Mouse (Mus musculus) heart, embryonic 11.5 days (tissue): ENCODE measurements around the gene Suox. TPM values are rescaled to one million over a fixed set of nuclear protein-coding genes. Genes with fewer than 3 reads are reported as not detected.
"Not testable (repeated sequence)": the region's sequence is repeated elsewhere in the genome, so short reads cannot be mapped to it uniquely, and the experiment has no call there.

Experiments
- ATAC-seq: fragments of 200-750 bp; cut with Nextera tagmentation; replicated peaks from 2 replicates; pipeline ENCODE4 v1.8.0; 2017; ENCODE audit warnings: moderate library complexity; ENCODE audit not compliant: insufficient number of reproducible peaks, low FRiP score, low TSS enrichment
- H3K27ac ChIP-seq: fragments of 300-500 bp; sonication (generic); 2 replicates; pipeline ENCODE4 v1.5.1; 2014; ENCODE audit warnings: mild to moderate bottlenecking, low read depth, low read length
- H3K27me3 ChIP-seq: fragments of 300-500 bp; sonication (generic); 2 replicates; pipeline ENCODE4 v1.6.1; 2014; ENCODE audit warnings: mild to moderate bottlenecking, low read length, mixed read lengths; ENCODE audit not compliant: control insufficient read depth, insufficient read depth
- H3K36me3 ChIP-seq: fragments of 300-500 bp; sonication (generic); 2 replicates; pipeline ENCODE4 v1.6.1; 2014; ENCODE audit warnings: mild to moderate bottlenecking, low read length, moderate library complexity, mixed read lengths; ENCODE audit not compliant: control insufficient read depth, insufficient read depth
- H3K4me1 ChIP-seq: fragments of 300-500 bp; sonication (generic); 2 replicates; pipeline ENCODE4 v1.6.1; 2014; ENCODE audit warnings: low read length; ENCODE audit not compliant: control insufficient read depth, insufficient read depth
- H3K4me2 ChIP-seq: fragments of 300-500 bp; sonication (generic); 2 replicates; pipeline ENCODE4 v1.6.1; 2014; ENCODE audit warnings: mild to moderate bottlenecking, moderate library complexity
- H3K4me3 ChIP-seq: fragments of 300-500 bp; sonication (generic); 2 replicates; pipeline ENCODE4 v1.5.1; 2014; ENCODE audit warnings: low read depth, low read length
- H3K9ac ChIP-seq: fragments of 300-500 bp; sonication (generic); 2 replicates; pipeline ENCODE4 v1.6.1; 2014; ENCODE audit warnings: mild to moderate bottlenecking, low read depth, low read length, moderate library complexity
- H3K9me3 ChIP-seq: fragments of 300-500 bp; sonication (generic); replicated peaks from 2 replicates; pipeline ENCODE4 v1.6.1; 2016; ENCODE audit warnings: low read length; ENCODE audit not compliant: control insufficient read depth
- WGBS: fragments of 180-500 bp; shearing (Covaris S2); extraction: QIAGEN DNeasy Blood & Tissue Kit; methylation state at CpG from one replicate; pipeline ENCODE4 v1.1.7; 2014; ENCODE audit not compliant: insufficient replicate concordance; 5-methylcytosine and 5-hydroxymethylcytosine counted together
- polyA plus RNA-seq: library from polyadenylated mRNA; unstranded; fragments of >200 nt; fragmentation: Nextera tagmentation; extraction: Ambion mirVana; gene quantifications from 2 replicates; pipeline ENCODE4 v1.2.1, GENCODE M21; 2014

Suox gene
- polyA plus RNA-seq, 1 experiment from 2014 or later: 11.1 TPM

DNA sequence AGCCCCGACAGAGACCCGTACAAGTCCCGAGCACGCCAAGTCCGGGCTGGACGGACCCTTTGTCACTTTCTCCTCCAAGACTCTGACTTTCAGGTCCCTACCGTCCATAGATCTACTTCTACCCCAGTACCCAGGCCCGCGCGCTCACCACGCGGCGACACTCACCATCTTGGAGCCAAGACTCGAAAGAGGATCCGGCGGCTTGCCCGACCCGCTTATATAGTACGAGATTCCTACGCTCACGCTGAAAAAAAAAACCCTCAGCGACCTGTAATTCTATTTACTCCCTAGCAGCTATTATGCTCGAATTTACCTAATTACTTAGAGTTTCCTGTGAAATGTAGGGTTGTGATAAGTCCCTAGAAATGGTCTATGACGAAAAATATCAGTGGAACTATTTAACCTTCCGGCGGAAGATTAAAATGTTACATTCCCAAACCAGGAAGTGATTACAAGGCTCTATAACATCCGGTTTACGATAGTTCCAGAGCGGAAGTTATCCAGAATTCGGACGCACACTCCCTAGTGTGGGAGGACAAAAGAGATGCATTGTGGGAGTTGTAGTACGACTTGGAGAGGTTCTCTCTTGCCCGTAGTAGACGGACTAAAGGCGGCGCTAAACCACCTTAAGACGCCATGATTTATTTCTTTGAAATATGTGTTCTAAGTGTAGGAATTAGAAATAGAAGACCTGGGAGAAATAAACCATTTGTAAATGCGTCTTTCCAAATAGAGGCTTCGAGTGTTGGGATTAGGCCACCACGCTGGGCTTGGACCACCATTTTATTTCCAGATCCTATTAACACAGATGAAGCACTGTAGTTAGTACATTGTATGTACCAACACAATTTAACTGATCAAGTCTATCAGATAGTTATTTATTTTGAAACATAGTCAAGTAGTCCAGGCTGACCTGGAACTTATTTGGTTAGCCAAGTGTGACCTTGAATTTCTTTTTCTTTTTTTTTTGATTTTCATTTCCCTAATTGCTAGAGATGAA, 47.3 kb downstream of the Suox start, which contains the start of gene Rps26:
Gene Rps26, minus strand, starts transcription at position 437 of the 1,000 bp plus-strand sequence.
- ATAC-seq: peak; percentile 93
- peak within 1 kb of the TSS; percentile 98 for H3K4me2 ChIP-seq

DNA sequence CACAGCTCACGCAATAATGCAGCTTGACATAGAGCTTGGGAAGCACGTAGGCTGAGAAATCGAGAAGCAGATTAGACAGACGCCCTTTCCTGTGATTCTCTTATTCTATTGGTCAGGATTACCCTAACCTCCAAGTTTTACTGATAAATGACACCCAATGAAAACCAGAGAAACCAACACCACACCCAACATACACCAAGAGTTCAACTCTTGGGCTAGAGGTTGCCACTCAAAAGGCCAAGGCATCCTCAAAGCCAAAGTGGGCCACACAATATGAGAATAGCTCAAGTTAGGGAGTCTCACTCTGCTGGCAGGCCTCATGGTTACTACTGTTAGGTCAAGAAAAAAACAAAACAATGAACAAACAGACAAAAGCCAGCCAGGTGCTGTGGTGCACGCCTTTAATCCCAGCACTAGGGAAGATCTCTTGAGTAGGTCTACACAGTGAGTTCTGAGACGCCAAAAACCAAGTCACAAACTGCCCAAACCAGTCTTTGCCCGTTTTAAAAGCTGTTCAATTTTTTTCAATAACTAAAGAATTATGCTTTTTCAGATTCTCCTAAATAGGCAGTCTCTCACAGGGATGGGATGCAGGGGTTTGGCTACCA, 48.5 kb downstream of the Suox start:
- H3K9me3 ChIP-seq: no peaks in the 10 kb centered on the region
- 35% methylated on average over 7 of the region's 7 CpGs for WGBS
- peaks cover 5% of the 10 kb centered on the region for H3K4me1 ChIP-seq
- H3K4me3 ChIP-seq: peak overlapping the region; percentile 71
- no peaks in the 10 kb centered on the region for H3K27me3 ChIP-seq
- no peak for ATAC-seq
- peak overlapping the region; percentile 74; the same call in 1 of the 2 replicates for H3K27ac ChIP-seq
- H3K9ac ChIP-seq: peak overlapping the region; percentile 91
- peaks cover 16% of the 10 kb centered on the region for H3K36me3 ChIP-seq
- peak overlapping the region; percentile 98 for H3K4me2 ChIP-seq

More for the DNA sequence above, 47.3 kb downstream of the Suox start, which contains the start of gene Rps26:
- H3K4me3 ChIP-seq: peak within 1 kb of the TSS; percentile 71
- peak within 1 kb of the TSS; percentile 91 for H3K9ac ChIP-seq
- no peaks in the 10 kb centered on the region for H3K9me3 ChIP-seq
- no peaks in the 10 kb centered on the region for H3K27me3 ChIP-seq
- peaks cover 16% of the 10 kb centered on the region for H3K36me3 ChIP-seq
- 1% methylated on average over 40 of the region's 40 CpGs for WGBS
- H3K4me1 ChIP-seq: peaks cover 5% of the 10 kb centered on the region
- H3K27ac ChIP-seq: peak within 1 kb of the TSS; percentile 74

DNA sequence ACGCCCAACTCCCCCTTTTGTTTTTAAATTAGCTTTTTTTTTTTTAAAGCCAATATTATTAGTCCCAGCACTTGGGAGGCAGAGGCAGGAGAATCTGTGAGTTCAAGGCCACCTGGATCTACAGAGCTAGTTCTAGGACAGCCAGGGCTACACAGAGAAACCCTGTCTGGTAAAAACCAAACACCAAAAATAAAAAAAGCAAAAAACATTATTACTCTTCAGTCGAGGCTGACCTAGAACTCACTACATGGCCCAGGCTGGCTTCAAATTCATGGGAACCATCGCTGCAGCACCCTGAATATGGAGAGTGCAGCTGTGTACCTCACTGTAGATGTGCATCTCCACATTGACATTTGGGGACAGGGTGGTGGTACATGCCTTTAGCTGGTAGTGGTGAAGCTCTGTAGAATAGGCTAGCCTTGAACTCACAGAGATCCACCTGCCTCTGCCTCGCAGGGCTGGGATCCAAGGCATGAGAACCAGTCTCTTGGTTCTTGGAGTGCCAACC, 50.7 kb downstream of the Suox start:
- H3K4me3 ChIP-seq, ATAC-seq: not testable (repeated sequence)
- 76% methylated on average over 3 of the region's 4 CpGs for WGBS

DNA sequence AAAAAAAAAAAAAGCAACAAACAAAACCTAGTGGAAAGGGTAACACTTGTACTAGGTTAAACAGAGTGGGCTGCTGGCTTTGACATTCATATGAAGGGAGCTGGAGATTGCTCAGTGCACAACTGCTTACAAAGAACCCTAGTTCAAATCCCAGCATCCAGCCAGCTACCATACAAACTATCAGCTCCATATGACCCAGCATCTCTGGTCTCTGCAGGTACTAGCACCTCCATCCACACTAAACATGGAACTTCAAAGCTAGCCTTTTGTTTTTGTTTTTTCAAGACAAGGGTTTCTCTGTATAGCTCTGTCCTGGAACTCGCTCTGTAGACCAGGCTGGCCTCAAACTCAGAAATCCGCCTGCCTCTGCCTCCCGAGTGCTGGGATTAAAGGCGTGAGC, 51.2 kb downstream of the Suox start:
- H3K9me3 ChIP-seq: no peaks in the 10 kb centered on the region
- no peaks in the 10 kb centered on the region for H3K27me3 ChIP-seq
- peaks cover 16% of the 10 kb centered on the region for H3K36me3 ChIP-seq
- WGBS: 76% methylated on average over 4 of the region's 4 CpGs
- H3K4me2 ChIP-seq: no peak overlapping the region
- H3K4me1 ChIP-seq: peaks cover 5% of the 10 kb centered on the region
- no peak for ATAC-seq
- H3K9ac ChIP-seq: no peak overlapping the region
- no peak overlapping the region for H3K27ac ChIP-seq
- H3K4me3 ChIP-seq: no peak overlapping the region

More for the DNA sequence above, 50.7 kb downstream of the Suox start:
- H3K9ac ChIP-seq, H3K27me3 ChIP-seq, H3K27ac ChIP-seq, H3K9me3 ChIP-seq, H3K4me2 ChIP-seq, H3K4me1 ChIP-seq: not testable (repeated sequence)
- H3K36me3 ChIP-seq: peaks cover 16% of the 10 kb centered on the region

DNA sequence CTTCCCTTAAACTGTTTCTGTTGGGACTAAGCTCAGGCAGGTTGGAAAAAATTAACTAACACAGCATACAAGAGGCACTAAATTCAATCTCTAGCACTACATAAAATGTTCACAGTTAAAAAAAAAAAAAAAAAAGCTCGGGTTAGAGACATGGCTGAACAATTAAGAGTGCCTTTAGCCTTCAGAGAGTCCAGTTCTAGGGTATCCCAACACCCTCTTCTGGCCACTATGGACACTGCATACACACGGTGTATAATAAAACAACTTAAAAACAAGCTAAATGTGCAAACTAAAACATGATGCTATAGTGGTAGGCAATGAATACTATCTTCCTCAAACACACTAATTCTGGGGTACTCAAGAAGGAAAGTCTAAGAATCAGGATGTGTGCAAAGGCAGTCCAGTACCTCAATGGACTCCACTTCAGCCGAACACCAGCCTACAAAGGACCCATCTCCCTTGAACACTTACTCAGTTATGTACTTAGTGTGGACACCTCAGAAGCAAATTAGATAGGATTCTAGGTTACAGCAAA, 51.8 kb downstream of the Suox start:
- H3K4me3 ChIP-seq: no peak overlapping the region
- H3K4me2 ChIP-seq: no peak overlapping the region
- peaks cover 5% of the 10 kb centered on the region for H3K4me1 ChIP-seq
- 72% methylated on average over 3 of the region's 3 CpGs for WGBS
- H3K9ac ChIP-seq: no peak overlapping the region
- no peaks in the 10 kb centered on the region for H3K27me3 ChIP-seq
- H3K9me3 ChIP-seq: no peaks in the 10 kb centered on the region
- no peak overlapping the region for H3K27ac ChIP-seq
- peaks cover 16% of the 10 kb centered on the region for H3K36me3 ChIP-seq
- ATAC-seq: no peak

DNA sequence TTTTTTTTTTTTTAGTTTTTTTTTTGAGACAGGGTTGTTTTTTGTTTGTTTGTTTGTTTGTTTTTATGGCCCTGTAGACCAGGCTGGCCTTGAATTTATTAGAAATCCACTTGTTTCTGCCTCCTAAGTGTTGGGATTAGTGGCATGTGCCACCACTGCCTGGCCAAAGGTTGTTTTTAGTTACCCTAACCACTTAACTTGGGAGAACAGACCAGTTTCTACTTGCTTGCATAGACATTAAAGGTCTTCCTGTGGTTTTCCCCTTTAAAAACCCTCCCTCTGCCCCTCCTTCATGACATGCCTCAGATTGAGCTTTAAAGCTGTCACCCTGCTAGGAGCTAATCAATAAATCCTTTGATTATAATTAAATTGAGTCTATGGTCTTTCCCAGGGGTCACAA, 53.6 kb downstream of the Suox start:
- Histone ChIP-seq H3K4me1 (peaks cover 2% of the 10 kb centered on the region), H3K27ac (no peak overlapping the region), H3K4me2 (no peak overlapping the region), H3K4me3 (no peak overlapping the region), H3K27me3 (no peaks in the 10 kb centered on the region), H3K9me3 (no peaks in the 10 kb centered on the region), H3K9ac (no peak overlapping the region), H3K36me3 (peaks cover 16% of the 10 kb centered on the region)
- no peak for ATAC-seq

Other genes with a start within 250 kb of the Suox start
- gene Smarcc2, start 214.8 kb downstream of the Suox start, polyA plus RNA-seq: 70.8 and 82.8 TPM in 2 replicates
- gene Myl6, start 179.9 kb downstream of the Suox start, polyA plus RNA-seq: 1,242 and 1,345 TPM in 2 replicates
- gene Myl6b, start 175.4 kb downstream of the Suox start, polyA plus RNA-seq: 3.3 and 5.4 TPM in 2 replicates
- gene Esyt1, start 148.2 kb downstream of the Suox start, polyA plus RNA-seq: 14.5 and 18.7 TPM in 2 replicates
- gene Zc3h10, start 126.3 kb downstream of the Suox start, polyA plus RNA-seq: 7.7 and 8.0 TPM in 2 replicates
- gene Rpl41, start 124.8 kb downstream of the Suox start, polyA plus RNA-seq: 2,515 and 2,664 TPM in 2 replicates
- gene Pa2g4, start 108.1 kb downstream of the Suox start, polyA plus RNA-seq: 162 and 163 TPM in 2 replicates
- gene Erbb3, start 84.4 kb downstream of the Suox start, polyA plus RNA-seq: 5.8 and 9.1 TPM in 2 replicates
- 551 and 604 TPM in 2 replicates for gene Rps26, start 47.3 kb downstream of the Suox start, polyA plus RNA-seq
- gene Ikzf4, start 28.1 kb downstream of the Suox start, polyA plus RNA-seq: 1.9 and 2.3 TPM in 2 replicates
- gene Rab5b, start 22.2 kb upstream of the Suox start, polyA plus RNA-seq: 51.3 and 64.5 TPM in 2 replicates
- gene Pmel, start 30.1 kb upstream of the Suox start, polyA plus RNA-seq: 0.96 and 1.5 TPM in 2 replicates
- 91.1 and 98.5 TPM in 2 replicates for gene Cdk2, start 31.0 kb upstream of the Suox start, polyA plus RNA-seq
- 5.6 and 5.9 TPM in 2 replicates for gene Dgka, start 70.8 kb upstream of the Suox start, polyA plus RNA-seq
- gene Pym1, start 73.8 kb upstream of the Suox start, polyA plus RNA-seq: 25.4 and 27.2 TPM in 2 replicates
- 0.49 and 0.57 TPM in 2 replicates for gene Mmp19, start 116.8 kb upstream of the Suox start, polyA plus RNA-seq
- gene Dnajc14, start 130.0 kb upstream of the Suox start, polyA plus RNA-seq: 28.7 and 37.0 TPM in 2 replicates
- gene Tmem198b, start 130.3 kb upstream of the Suox start, polyA plus RNA-seq: 15.0 and 18.2 TPM in 2 replicates
- gene Sarnp, start 143.3 kb upstream of the Suox start, polyA plus RNA-seq: 204 and 210 TPM in 2 replicates
- gene Ormdl2, start 147.6 kb upstream of the Suox start, polyA plus RNA-seq: 50.7 and 60.3 TPM in 2 replicates
- 4.1 and 4.5 TPM in 2 replicates for gene Gdf11, start 217.6 kb upstream of the Suox start, polyA plus RNA-seq
- 296 and 306 TPM in 2 replicates for gene Cd63, start 226.9 kb upstream of the Suox start, polyA plus RNA-seq
- 6.1 and 8.1 TPM in 2 replicates for gene Rdh5, start 248.8 kb upstream of the Suox start, polyA plus RNA-seq
- gene Bloc1s1, start 250.0 kb upstream of the Suox start, polyA plus RNA-seq: 195 and 206 TPM in 2 replicates